Mouse (Mus musculus) midbrain, postnatal 0 days (tissue): ENCODE results near the gene Adcyap1. TPM values are rescaled to one million over a fixed set of nuclear protein-coding genes. Genes with fewer than 3 reads are reported as not detected.

Source experiments
- ATAC-seq: fragments of 200-750 bp; cut with Nextera tagmentation; 2 replicates; pipeline ENCODE4 v1.8.0; 2017; ENCODE audit warnings: moderate number of reproducible peaks, mild to moderate bottlenecking, moderate TSS enrichment, moderate library complexity; ENCODE audit not compliant: low FRiP score
- DNase-seq: peaks from one replicate; pipeline ENCODE4 v3.0.0-alpha.2; 2015; ENCODE audit warnings: low spot score
- H3K27ac ChIP-seq: fragments of 300-500 bp; sonication (generic); 2 replicates; pipeline ENCODE4 v1.5.1; 2014; ENCODE audit warnings: low read depth, mild to moderate bottlenecking, low read length, mixed read lengths
- H3K27me3 ChIP-seq: fragments of 300-500 bp; sonication (generic); 2 replicates; pipeline ENCODE4 v1.6.1; 2014; ENCODE audit warnings: low read length, control low read depth, mixed read lengths; ENCODE audit not compliant: insufficient read depth
- H3K36me3 ChIP-seq: fragments of 300-500 bp; sonication (generic); 2 replicates; pipeline ENCODE4 v1.6.1; 2014; ENCODE audit warnings: low read length, control low read depth, mixed read lengths; ENCODE audit not compliant: insufficient read depth
- H3K4me1 ChIP-seq: fragments of 300-500 bp; sonication (generic); 2 replicates; pipeline ENCODE4 v1.6.1; 2014; ENCODE audit warnings: mild to moderate bottlenecking, control low read depth, antibody characterized with exemption, low read length, mixed read lengths; ENCODE audit not compliant: insufficient read depth
- H3K4me2 ChIP-seq: fragments of 300-500 bp; sonication (generic); 2 replicates; pipeline ENCODE4 v1.6.1; 2014; ENCODE audit warnings: low read depth, mild to moderate bottlenecking, low read length, mixed read lengths; ENCODE audit not compliant: poor library complexity, severe bottlenecking
- H3K4me3 ChIP-seq: fragments of 300-500 bp; sonication (generic); 2 replicates; pipeline ENCODE4 v1.5.1; 2014; ENCODE audit warnings: low read depth, mild to moderate bottlenecking, low read length, moderate library complexity
- H3K9ac ChIP-seq: fragments of 300-500 bp; sonication (generic); replicated peaks from 2 replicates; pipeline ENCODE4 v1.6.1; 2014; ENCODE audit warnings: mild to moderate bottlenecking, low read length, moderate library complexity, mixed read lengths; ENCODE audit not compliant: poor library complexity, severe bottlenecking
- H3K9me3 ChIP-seq: fragments of 300-500 bp; sonication (generic); 2 replicates; pipeline ENCODE4 v1.6.1; 2016; ENCODE audit warnings: low read length, control low read depth
- CTCF ChIP-seq: IDR thresholded peaks from 2 replicates; pipeline ENCODE4 v1.5.1; 2016; ENCODE audit warnings: antibody characterized with exemption, mild to moderate bottlenecking
- WGBS: fragments of 180-500 bp; shearing (Covaris S2); extraction: QIAGEN DNeasy Blood & Tissue Kit; methylation state at CpG from one replicate; pipeline ENCODE4 v1.1.7; 2014; 5-methylcytosine and 5-hydroxymethylcytosine counted together
- polyA plus RNA-seq: library from polyadenylated mRNA; unstranded; fragments of >200 nt; fragmentation: Nextera tagmentation; extraction: Ambion mirVana; gene quantifications from 2 replicates; pipeline ENCODE4 v1.2.1, GENCODE M21; 2015
- total RNA-seq: library from RNA; depleted of rRNA; stranded (reverse); fragments of >200 nt; gene quantifications from 2 replicates; pipeline ENCODE4 v1.2.3, GENCODE M21; 2014

The Adcyap1 gene
- total and polyA plus RNA-seq, 2 experiments from 2014 or later, result 32.8 to 34.6 TPM

DNA sequence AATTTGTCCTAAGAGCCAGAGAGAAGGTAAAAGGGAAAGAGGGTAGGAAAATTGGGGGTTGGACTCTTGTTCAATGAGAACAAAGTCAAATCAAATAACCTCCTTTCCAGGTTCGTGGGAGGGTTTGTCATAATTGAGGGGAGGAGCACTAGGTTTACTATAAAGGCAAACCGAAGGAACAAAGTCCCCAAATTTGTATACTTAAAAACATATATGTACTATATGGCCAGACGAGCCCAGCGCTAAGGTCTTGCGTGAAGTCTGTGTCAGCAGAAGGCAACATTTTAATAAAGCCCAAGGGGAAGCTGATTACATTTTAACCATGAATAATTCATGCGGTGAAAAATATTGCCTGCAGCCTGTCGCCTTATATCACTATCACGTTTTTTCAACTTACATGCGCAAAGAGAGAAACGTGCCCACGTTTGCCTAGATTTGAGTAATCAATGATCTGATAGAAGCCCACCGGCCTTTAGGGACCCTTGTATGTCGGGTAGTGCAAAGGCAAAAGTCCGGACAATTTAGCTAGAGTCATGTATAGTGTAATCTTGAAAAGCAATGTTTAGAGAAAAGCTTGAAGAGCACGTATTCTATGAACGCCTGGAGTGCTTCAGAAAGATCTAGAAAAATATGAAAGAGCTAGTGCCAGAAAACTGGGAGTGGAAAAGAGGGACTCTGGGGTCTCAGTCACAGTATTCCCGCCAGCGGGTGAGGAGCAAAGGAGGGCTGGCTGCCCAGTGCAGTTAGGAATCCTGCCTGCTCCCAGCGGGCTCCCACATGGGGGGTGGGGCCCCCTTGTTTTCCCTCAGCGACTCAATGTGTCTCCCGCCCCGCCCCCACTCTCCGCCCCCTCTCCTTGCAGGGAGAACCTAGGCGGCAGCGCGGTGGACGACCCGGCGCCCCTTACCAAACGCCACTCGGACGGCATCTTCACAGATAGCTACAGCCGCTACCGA is 4.5 kb downstream of the Adcyap1 start:
- DNase-seq (peak; percentile 43), ATAC-seq (no peak)
- Histone ChIP-seq H3K27ac (peak overlapping the region; percentile 76), H3K4me3 (peak overlapping the region; percentile 40), H3K4me2 (peak overlapping the region; percentile 78), H3K9me3 (no peaks in the 10 kb centered on the region), H3K27me3 (peaks cover 11% of the 10 kb centered on the region), H3K36me3 (no peaks in the 10 kb centered on the region), H3K4me1 (peaks cover 6% of the 10 kb centered on the region; the same call in 1 of the 2 replicates), H3K9ac (peak overlapping the region; percentile 59)
- TF ChIP-seq CTCF, result no peak
- WGBS, result under 1% methylated on average over 34 of the region's 34 CpGs

DNA sequence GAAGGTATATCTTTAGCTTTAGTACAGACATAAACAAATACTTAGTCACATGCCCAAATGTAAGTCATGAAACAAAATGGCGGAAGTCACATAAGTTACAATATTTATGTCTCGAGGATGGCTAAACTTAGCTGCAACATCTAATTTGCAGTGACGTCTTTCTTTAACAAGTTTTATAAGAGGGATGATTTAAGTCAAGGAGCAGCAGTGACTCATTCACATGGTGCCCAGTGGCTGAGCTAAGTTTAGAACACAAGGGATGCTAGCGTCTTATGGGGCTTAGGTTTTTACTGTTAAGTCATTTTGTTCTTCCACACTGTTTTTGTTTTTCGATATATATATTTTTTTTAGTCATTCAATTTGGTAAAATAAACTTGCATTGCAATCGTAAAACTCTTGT is 19.0 kb downstream of the Adcyap1 start:
- no peaks in the 10 kb centered on the region for H3K36me3 ChIP-seq
- WGBS, result 87% methylated on average over 6 of the region's 6 CpGs
- no peak for ATAC-seq

DNA sequence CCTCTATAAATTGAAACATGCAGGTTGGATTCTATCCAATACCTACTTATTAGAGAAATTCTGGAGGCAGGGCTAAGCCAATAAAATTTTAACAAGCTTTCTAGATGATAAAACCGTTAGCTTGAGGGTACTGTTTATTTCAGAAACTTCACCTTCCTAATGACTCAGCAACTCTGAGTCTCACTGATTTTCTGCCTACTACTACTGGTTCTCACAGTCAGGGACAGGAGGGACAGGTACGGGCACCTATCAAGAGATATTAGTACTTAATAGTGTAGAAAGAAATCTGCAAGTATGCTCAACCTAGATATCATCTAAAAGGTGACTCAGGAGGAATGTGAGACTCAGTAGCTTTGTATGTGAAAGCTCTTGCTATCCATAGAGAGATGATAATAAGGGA is 19.8 kb downstream of the Adcyap1 start:
- H3K9me3 ChIP-seq, result no peaks in the 10 kb centered on the region
- DNase-seq (no peak), ATAC-seq (no peak)
- H3K4me1 ChIP-seq, result no peaks in the 10 kb centered on the region
- no peaks in the 10 kb centered on the region for H3K27me3 ChIP-seq
- 83% methylated on average over 2 of the region's 2 CpGs for WGBS
- no peak overlapping the region for H3K27ac ChIP-seq
- no peaks in the 10 kb centered on the region for H3K36me3 ChIP-seq
- TF ChIP-seq CTCF, result no peak
- H3K9ac ChIP-seq, result no peak overlapping the region
- H3K4me3 ChIP-seq, result no peak overlapping the region
- H3K4me2 ChIP-seq, result no peak overlapping the region

More for the DNA sequence above, 19.0 kb downstream of the Adcyap1 start:
- DNase-seq, result no peak
- Histone ChIP-seq H3K4me2 (no peak overlapping the region), H3K4me3 (no peak overlapping the region), H3K9me3 (no peaks in the 10 kb centered on the region), H3K9ac (no peak overlapping the region), H3K27ac (no peak overlapping the region), H3K4me1 (no peaks in the 10 kb centered on the region), H3K27me3 (no peaks in the 10 kb centered on the region)
- TF ChIP-seq CTCF, result no peak

DNA sequence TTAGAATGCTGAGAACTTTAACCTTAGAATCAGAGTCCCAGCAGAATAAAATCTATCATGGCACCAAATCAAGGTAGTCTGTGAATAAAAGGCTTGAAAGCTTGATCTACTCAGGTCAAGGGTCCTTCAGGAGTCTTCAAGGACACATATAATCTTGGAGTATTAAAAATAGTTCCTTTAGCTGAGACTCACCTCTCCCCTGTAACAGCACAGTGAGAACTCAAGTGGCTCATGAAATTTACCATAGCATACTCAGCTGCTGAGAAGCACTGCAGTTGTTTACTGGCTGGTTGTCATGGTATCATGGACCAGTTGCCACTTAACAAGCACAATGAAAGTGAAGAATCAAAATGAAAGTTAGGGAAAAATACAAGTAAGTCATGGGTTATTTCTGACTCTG is 38.5 kb downstream of the Adcyap1 start:
- ATAC-seq (no peak), DNase-seq (no peak)
- Histone ChIP-seq H3K4me1 (no peaks in the 10 kb centered on the region), H3K27me3 (no peaks in the 10 kb centered on the region), H3K27ac (no peak overlapping the region), H3K36me3 (no peaks in the 10 kb centered on the region), H3K9ac (no peak overlapping the region), H3K9me3 (no peaks in the 10 kb centered on the region), H3K4me3 (no peak overlapping the region), H3K4me2 (no peak overlapping the region)
- TF ChIP-seq CTCF, result no peak
